Mouse (Mus musculus) T-cell, adult 2 months (primary cell): ENCODE results near the gene Tmem119.

Experiments
- DNase-seq: peaks from one replicate; pipeline ENCODE4 v3.0.0; 2022; ENCODE audit warnings: low spot score

Tmem119 gene

DNA sequence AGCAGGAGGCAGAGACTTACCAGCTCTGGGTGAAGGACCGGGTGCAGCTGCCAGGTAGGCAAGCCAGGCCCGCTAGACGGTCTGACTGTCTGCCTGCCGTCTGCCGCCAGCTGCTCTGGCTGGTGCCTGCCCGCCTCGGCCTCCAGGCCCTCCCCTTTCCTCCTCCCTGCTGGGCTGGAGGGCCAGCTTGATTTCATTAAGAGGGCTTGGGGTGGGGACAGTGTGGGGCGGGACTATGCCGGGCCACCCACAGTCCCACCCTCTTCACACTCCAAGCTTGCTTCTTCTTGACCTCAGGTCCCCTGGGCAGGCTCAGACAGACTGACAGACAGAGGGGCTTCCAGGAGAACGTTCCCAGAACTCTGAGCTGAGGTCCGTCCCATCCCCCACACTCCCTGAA is at the start of gene Tmem119:
Tmem119 (minus strand) TSS at position 237 of the 400 bp plus-strand sequence.
- DNase-seq = no peak

GRCm38 (mm10) chr5:113847636-113848035 is 47.3 kb upstream of the Tmem119 start:
- DNase-seq = no peak

GRCm38 (mm10) chr5:113846656-113847055 is 46.3 kb upstream of the Tmem119 start:
- no peak for DNase-seq

DNA sequence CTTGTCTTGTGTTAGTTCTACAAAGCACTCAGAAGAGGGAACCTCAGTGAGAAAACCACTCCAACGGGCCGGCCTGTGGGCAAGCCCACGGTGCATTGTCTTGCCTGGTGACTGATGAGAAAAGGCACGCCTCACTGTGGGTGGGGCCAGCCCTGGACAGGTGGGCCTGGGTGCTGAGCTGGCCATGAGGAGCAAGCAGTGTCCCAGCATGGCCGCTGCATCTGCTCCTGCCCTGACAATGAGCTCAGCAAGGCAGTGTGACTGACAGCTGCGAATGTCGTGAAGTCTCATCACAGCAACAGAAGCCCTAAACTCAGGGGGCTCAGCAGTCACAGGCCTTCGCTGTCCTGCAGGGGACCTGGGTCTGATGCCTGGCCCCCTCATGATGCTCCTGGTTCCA is 45.3 kb upstream of the Tmem119 start:
- no peak for DNase-seq

DNA sequence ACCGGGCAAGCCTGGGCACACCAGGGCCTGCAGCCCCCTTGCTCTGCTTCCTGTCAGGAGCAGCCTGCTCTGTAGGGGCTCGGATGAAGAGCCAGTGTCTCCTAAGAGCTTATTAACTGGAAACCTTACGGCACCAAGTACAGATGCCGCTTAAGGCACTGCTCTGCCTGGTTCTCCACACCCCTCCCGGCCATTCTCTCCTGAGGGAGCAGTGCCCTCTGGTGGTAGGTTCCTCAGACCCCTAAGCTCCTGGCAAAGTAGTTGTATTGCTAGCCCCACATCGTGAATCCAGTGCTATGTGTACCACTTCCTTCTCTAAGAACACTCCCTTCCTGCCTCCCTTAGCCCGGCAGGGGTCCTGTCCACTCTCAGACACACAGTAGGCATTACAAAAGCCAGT is 44.4 kb upstream of the Tmem119 start:
- peak; percentile 88 for DNase-seq

DNA sequence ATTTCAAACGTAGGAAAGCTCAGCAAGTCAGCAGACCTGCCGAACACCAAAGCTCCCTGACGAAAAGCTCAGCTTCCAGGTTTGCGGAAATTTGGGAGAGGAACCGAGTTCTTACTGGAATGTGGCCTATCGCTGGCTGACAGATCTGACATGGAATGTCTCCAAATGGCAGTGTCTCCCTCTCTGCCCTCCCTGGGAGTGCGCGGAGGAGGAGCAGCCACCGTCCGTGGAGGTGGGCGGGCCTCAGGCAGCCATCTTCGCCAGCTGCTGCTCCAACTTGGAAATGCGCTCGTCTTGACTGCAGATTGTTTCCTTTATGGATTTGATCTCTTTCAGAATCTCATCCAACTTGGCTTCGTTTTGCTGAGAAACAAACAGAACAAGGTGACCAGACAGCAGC is 43.8 kb upstream of the Tmem119 start:
- no peak for DNase-seq

DNA sequence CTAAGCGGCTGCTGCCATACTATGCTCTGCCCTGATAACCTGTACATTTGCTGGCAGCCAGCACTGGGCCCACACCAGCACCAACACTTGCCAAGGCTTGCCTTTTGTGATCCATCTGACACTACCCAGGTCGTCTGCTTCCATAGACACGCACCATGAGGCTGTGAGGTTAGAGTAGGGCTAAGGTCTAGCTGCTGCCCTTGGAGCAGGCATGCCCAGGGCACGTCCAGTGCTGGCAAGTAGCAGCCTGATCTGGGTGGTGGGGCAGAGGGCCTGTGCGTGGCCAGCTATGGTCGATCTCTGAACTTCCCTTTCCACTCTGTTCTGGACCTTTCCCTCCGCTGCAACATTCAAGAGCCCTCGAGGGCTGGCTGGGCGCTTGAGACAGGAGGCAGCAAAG is 42.6 kb upstream of the Tmem119 start:
- DNase-seq = no peak

GRCm38 (mm10) chr5:113842244-113842643 is 41.9 kb upstream of the Tmem119 start:
- DNase-seq = peak; percentile 77

DNA sequence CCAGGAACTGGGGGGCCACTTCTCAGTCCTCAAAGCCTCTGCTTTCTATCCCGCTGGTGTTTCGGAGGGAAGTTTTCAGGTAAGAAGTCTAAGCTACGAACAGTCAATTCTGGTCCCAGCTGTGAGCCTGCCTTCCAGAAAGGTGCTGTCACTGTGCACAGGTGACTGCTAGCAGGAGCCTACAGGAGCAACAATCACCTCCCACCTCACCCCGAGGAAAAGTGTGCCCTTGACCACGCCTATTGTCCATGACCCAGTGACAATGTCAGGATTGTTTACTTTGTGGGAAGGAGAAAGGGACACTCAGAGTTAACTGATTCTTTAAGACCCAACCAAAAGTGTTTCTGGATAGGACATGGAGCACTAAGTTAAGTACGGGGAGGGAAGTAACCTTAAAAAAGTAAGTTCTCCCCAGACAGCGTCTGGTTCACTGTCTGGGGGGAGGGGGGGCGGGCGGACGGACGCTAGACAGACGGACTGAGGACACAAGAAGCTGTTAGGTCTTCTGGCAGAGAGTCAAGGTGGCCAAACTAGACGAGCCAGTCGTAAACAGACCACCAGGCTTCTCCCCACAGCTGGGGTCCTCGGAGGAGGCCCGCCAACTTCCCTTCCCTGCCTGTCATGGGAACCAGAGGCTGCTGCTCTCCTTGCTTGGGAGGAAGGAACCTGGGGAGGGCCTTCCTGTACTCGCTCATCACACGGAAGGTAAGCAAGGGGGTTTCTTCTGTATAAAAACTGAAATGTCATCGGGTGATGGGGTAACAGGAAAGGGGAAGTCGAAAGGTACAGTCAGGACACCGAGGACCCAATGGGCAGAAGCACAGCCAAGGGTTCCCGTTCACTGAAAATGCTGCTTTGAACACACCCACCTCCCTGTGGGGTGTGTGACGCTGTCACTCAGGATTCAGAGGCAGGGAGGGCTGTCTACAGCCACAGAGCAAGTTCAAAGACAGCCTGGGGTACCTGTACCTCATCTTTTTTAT is 41.2 kb upstream of the Tmem119 start:
- peak; percentile 77 for DNase-seq

DNA sequence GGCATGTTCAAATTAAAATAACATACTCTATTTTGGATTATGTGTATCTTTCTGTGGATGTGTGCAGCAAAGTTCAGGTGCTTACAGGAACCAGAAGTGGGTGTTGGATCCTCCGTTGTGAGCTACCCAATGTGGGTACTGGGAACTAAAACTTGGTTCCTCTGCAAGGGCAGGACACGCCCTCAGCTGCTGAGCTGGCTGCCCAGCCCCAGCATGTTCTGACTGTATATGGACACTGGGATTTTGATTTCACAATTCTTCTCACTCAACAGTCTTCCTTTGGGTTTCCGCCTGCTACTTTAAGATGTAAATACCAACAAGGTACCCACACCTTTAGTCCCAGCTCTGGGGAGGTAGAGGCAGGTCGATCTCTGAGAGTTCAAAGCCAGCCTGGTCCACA is 40.1 kb upstream of the Tmem119 start:
- no peak for DNase-seq

DNA sequence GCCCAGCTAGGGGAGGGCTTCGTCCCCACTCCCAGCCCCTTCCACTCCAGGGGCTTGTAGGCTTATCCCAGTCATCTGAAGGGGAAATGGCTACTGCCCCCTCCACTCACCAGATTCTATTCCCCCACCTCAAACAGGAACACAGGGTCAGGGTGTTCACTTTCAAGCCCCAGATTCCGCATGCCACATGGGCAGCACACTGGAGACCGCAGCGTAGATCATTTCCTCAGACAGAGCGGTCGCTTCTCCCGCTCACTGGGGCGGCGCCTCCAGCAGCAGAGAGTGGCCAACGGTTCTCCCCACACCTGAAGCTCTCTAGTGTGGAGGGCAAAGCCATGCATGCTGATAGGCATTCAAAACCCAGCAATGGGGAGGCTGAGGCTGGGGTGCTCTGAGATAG is 36.6 kb upstream of the Tmem119 start:
- no peak for DNase-seq

GRCm38 (mm10) chr5:113833316-113833947 is 33.1 kb upstream of the Tmem119 start:
- peak; percentile 41 for DNase-seq

- peak; percentile 93 for DNase-seq
Observed at GRCm38 (mm10) chr5:113832490-113832901, 32.2 kb upstream of the Tmem119 start, which contains the start of gene Selplg. Gene Selplg, minus strand, starts transcription at chr5:113832644.

DNA sequence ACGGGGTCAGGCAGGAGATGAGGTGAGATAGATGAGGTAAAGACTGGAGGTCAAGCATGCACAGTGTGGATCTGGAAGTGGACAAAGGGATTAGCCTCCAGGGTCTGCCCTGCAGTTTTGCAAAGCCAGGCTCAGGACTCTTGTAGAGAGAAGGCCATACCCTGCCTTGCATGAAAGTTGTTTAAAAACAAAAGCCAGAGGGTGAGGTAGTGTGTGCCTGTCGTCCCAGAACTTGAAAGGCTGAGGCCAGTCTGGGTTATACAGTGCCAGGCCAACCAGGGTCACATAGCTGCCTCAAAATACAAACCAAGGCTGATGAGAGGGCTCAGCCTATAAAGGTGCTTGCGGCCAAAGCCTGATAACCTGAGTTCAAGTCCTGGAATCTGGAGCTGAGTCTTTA is 31.4 kb upstream of the Tmem119 start:
- no peak for DNase-seq

DNA sequence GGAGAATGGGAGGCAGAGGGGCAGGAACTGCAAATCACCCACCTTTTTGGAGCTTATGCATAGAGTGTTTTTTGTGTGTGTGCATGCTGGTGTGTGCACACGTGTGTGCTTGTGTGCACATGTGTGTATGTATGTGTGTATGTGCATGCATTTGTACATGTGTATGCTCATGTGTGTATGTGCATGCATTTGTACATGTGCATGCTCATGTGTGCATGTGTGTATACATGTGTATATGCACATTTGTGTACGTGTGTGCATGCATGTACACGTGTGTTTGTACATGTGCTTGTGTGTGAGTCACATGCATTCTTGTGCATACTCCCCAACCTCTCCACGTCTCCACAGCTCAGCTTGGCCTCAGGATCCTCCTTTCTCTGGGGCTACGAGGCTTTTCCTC is 30.5 kb upstream of the Tmem119 start:
- no peak for DNase-seq

- peak; percentile 93 for DNase-seq
Observed at GRCm38 (mm10) chr5:113830292-113830643, 30.0 kb upstream of the Tmem119 start.

DNA sequence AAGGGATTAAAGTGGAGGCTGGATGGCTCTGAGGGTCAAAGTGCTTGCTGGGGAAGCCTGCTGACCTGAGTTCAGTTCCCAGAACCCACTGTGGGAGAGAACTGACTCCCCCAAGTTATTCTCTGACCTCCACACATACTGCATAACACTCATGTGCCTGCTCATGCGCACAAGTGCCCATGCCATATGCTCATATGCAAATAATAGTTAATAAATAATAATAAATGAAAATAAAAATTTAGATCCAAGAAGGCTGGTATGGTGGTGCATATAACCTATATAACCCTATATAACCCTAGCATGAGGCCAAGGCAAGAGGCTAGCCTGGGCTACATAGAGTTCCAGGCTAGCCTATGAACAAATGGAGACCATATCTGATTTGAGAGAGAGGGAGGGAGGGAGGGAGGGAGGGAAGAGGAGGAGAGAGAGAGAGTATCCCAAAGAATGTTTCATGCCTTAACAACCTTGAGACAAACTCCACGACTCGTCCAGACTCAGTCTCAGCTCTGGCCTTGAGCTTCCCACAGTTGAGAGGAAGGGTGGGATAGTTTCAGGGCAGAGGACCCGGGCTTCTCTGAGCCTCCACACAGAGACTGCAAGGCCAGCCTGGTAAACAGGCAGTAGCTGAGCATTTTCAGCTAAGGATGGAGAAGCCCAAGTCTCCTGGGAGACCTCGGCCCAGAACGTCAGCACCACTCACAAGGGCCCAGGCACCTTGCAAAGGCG is 29.4 kb upstream of the Tmem119 start:
- DNase-seq = no peak

DNA sequence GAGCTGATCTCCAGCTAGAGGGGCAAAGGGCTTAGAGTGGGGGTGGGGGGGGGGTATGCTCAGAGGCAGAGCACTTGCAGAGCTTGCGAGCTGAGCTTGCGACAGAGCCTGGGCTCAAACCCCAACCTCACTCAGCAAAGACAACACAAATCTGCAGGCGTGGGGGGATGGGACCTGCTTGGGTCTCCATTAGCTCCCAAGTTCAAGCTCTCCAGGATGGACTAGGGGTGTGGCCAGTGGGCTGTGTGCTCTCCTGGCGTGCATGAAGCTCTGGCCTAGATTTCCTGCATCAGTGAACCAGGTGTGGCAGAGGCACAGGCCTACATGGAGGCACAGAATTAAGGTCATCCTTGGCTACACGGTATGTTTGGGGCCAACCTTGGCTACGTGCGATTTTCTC is 28.2 kb upstream of the Tmem119 start:
- peak; percentile 70 for DNase-seq

DNA sequence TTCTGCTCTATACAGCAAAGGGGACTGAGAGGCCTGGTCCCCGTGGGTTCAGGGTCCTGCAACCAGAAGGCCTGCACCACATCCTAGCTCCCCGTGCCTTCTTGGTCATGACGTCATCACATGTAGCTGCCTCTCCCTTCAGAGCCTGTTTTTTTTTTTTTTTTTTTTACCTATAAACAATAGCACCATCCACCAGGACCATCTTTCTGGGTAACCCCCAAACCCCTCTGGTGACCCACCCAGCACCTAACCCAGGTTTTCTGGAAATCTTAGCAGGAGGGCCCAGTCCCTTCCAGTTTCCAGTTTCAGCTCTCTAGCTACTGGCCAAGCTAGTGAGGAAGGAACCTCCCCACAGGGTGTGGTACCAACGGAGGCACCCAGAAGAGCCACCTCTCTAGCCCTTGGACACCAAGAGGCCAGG is 27.7 kb upstream of the Tmem119 start:
- peak; percentile 58 for DNase-seq

GRCm38 (mm10) chr5:113826619-113827018 is 26.3 kb upstream of the Tmem119 start:
- no peak for DNase-seq

GRCm38 (mm10) chr5:113825558-113825957 is 25.2 kb upstream of the Tmem119 start:
- DNase-seq = peak; percentile 81

DNA sequence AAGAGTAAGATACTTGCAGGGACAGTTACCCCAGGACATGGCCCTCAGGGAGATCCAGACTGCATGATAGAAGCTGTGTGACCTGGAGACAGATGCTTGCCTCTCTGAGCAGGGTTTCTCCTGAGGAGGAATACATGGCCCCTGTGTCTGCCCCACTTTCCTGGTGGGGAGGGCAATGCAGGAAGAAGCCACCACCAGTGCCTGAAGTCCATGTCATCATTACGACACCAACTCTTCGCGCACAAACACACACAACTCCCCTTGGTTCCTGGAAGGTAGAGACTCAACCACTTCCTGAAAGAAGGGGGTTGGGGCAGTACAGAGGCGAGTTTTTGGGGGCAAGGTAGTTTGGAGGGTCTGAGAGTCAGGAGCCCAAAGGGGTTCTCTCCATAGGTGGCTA is 23.9 kb upstream of the Tmem119 start:
- DNase-seq = peak; percentile 88

- no peak for DNase-seq
Observed at GRCm38 (mm10) chr5:113818572-113818971, 18.3 kb upstream of the Tmem119 start.
